Mouse (Mus musculus): ENCODE data around the gene Bcl2l2. TPM values are rescaled to one million over a fixed set of nuclear protein-coding genes. Genes with fewer than 3 reads are reported as not detected.

The Bcl2l2 gene
- polyA plus RNA-seq, 1 experiment: 15.0 TPM

- Histone ChIP-seq H3K36me3 (replicated peaks; ENCODE audit: low read length) (no peaks in the 10 kb centered on the region), H3K9me3 (no peaks in the 10 kb centered on the region), H3K4me1 (peaks cover 46% of the 10 kb centered on the region), H3K4me3 (replicated peaks) (no peak within 1 kb of the TSS), H3K27me3 (replicated peaks) (peaks cover 75% of the 10 kb centered on the region)
- TF ChIP-seq FLI1 (IDR thresholded peaks at IDR 0.05; ENCODE audit: low read length): no peak
- no peak for TF ChIP-seq GATA1 (IDR thresholded peaks at IDR 0.05; ENCODE audit: borderline replicate concordance, low read length)
These were observed 49.5 kb downstream of the Bcl2l2 start, which contains the start of gene Il25 for GRCm38 (mm10) chr14:54932645-54933150. Gene Il25 (plus strand): TSS chr14:54932695.

DNA sequence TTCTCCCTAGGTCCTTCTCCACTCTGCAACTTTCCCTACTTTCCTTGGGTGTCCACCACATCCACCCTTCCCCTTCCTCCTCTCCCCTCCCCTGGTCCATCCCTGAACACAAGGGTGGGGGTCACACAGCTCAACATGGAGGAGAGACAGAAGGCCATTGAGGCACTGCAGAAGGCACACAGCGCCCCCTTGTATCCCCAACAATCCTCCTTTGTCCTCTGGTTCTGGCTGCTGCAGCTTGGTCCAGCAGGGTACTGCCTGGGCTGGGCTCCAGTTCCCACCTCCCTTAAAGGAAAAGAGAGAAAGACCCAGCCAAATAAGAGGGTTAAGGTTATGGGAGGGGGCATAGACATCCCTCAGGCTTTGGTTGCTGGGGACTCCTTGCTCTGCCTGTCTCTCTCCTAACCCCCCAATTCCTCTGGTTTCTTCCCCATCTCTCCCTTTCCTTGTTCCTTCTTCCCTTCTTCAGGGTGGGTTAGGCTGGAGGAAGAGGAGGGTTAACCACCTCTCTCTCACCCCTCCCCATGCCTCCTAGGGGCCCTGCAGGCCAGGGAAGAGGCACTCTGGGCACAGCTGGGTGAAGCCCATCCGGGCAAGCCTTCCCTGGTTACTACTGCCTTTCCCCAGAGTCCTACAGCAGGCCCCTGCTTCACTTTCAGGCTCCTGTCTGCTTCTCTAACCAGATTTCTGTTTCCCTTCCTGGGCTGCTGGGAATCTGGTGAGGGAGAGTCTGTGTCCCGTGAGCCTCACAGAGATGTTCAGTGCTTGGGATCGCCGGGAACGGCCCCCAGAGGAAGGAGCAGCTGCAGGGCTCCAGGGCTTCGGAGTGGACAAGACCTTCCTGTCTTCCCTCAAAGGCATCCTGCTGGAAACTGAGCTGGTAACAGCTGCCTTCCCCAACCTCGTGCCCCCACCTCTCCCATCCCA, 53.0 kb downstream of the Bcl2l2 start, which contains the start of gene Cmtm5:
Gene Cmtm5 (plus strand): TSS at position 358 of the 927 bp plus-strand sequence.
- Histone ChIP-seq H3K4me3 (replicated peaks) (no peak within 1 kb of the TSS), H3K4me1 (peaks cover 30% of the 10 kb centered on the region), H3K9me3 (no peaks in the 10 kb centered on the region), H3K36me3 (replicated peaks; ENCODE audit: low read length) (no peaks in the 10 kb centered on the region), H3K27me3 (replicated peaks) (peaks cover 82% of the 10 kb centered on the region)
- TF ChIP-seq GATA1 (IDR thresholded peaks at IDR 0.05; ENCODE audit: borderline replicate concordance, low read length) (no peak), FLI1 (IDR thresholded peaks at IDR 0.05; ENCODE audit: low read length) (no peak)

DNA sequence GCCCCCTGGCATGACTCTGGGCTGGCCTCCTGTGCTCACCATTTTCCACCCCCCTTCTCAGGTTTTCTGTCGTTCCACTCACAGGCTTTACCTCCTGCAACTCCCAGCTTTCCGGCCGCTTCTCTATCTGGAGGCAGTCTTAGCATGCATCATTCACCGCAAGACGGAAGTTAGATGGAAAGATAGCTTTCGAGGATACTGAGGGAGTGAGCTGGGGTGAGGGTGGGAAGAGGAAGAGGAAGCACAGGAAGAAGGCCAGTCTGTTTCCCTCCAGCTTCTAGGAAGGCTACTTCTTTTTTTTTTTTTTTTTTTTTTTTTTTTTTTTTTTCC, 53.6 kb downstream of the Bcl2l2 start:
- no peaks in the 10 kb centered on the region for H3K36me3 ChIP-seq (replicated peaks; ENCODE audit: low read length)
- no peaks in the 10 kb centered on the region for H3K9me3 ChIP-seq
- peaks cover 82% of the 10 kb centered on the region for H3K27me3 ChIP-seq (replicated peaks)
- H3K4me3 ChIP-seq (replicated peaks): no peak overlapping the region
- H3K4me1 ChIP-seq: peaks cover 30% of the 10 kb centered on the region
- TF ChIP-seq GATA1 (IDR thresholded peaks at IDR 0.05; ENCODE audit: borderline replicate concordance, low read length): no peak
- TF ChIP-seq FLI1 (IDR thresholded peaks at IDR 0.05; ENCODE audit: low read length): no peak

DNA sequence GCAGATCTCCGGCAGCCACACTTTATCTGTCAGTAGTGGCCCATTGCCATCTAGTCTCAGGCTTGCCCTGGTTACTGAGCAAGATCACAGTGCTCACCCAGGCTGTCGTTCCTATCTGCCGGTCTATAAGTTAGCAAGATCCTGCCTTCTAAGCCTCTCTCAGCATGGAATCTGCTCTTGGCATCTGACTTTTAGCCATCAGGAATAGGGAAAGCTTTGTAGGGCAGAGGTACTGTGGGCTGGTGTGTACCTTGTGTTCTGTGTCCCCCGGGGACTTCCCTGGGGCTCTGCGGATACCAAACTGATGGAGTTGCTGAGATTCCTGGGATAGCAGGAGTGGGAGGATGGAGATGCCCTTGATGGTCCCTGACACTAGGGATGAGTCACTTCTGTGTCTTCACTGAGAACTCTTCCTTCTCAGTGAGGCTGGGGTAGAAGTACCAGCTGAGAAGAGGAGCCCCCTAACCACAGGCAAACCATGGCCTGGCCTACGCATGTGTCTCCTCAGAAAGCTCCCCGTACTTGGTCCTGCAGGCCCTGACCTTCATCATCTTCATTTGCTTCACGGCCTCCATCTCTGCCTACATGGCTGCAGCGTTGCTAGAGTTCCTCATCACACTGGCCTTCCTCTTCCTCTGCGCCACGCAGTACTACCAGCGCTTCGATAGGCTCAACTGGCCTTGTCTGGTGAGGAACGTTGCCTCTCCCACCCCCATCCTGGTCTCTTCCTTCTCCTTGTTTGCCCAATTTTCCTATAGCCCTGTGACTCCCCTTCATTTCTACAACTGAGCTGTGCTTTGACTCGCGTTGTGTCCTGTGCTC, 54.4 kb downstream of the Bcl2l2 start:
- H3K36me3 ChIP-seq (replicated peaks; ENCODE audit: low read length): no peaks in the 10 kb centered on the region
- H3K9me3 ChIP-seq: no peaks in the 10 kb centered on the region
- peaks cover 29% of the 10 kb centered on the region for H3K4me1 ChIP-seq
- peaks cover 82% of the 10 kb centered on the region for H3K27me3 ChIP-seq (replicated peaks)
- TF ChIP-seq GATA1 (IDR thresholded peaks at IDR 0.05; ENCODE audit: borderline replicate concordance, low read length) (no peak), FLI1 (IDR thresholded peaks at IDR 0.05; ENCODE audit: low read length) (no peak)
- H3K4me3 ChIP-seq (replicated peaks): no peak overlapping the region

Other genes starting within 250 kb of the Bcl2l2 start
- gene Gm17606, start 242.4 kb upstream of the Bcl2l2 start, polyA plus RNA-seq (2012; ENCODE audit: insufficient read depth, low replicate concordance): not detected in 2 replicates
- 2.7 and 5.5 TPM in 2 replicates for gene Cdh24, start 242.0 kb upstream of the Bcl2l2 start, polyA plus RNA-seq (2012; ENCODE audit: insufficient read depth, low replicate concordance)
- 28.9 and 131 TPM in 2 replicates for gene 1700123O20Rik, start 197.2 kb upstream of the Bcl2l2 start, polyA plus RNA-seq (2012; ENCODE audit: insufficient read depth, low replicate concordance)
- 85.2 and 218 TPM in 2 replicates for gene Acin1, start 196.4 kb upstream of the Bcl2l2 start, polyA plus RNA-seq (2012; ENCODE audit: insufficient read depth, low replicate concordance)
- gene Gm29776, start 184.5 kb upstream of the Bcl2l2 start, polyA plus RNA-seq (2012; ENCODE audit: insufficient read depth, low replicate concordance): not detected in 2 replicates
- 17.3 TPM in 1 of 2 replicates, not detected in the other for gene Cebpe, start 171.2 kb upstream of the Bcl2l2 start, polyA plus RNA-seq (2012; ENCODE audit: insufficient read depth, low replicate concordance)
- 4.4 and 13.9 TPM in 2 replicates for gene Slc7a8, start 101.4 kb upstream of the Bcl2l2 start, polyA plus RNA-seq (2012; ENCODE audit: insufficient read depth, low replicate concordance)
- not detected in 2 replicates for gene Rnf212b, start 69.2 kb upstream of the Bcl2l2 start, polyA plus RNA-seq (2012; ENCODE audit: insufficient read depth, low replicate concordance)
- 1.6 and 2.1 TPM in 2 replicates for gene Homez, start 12.4 kb upstream of the Bcl2l2 start, polyA plus RNA-seq (2012; ENCODE audit: insufficient read depth, low replicate concordance)
- gene Ppp1r3e, start 5.8 kb upstream of the Bcl2l2 start, polyA plus RNA-seq (2012; ENCODE audit: insufficient read depth, low replicate concordance): 1.7 and 2.8 TPM in 2 replicates
- 1.6 TPM in 1 of 2 replicates, not detected in the other for gene Gm20521, start 64 bp downstream of the Bcl2l2 start, polyA plus RNA-seq (2012; ENCODE audit: insufficient read depth, low replicate concordance)
- 94.8 and 258 TPM in 2 replicates for gene Pabpn1, start 9.1 kb downstream of the Bcl2l2 start, polyA plus RNA-seq (2012; ENCODE audit: insufficient read depth, low replicate concordance)
- 0.93 and 1.1 TPM in 2 replicates for gene Slc22a17, start 29.8 kb downstream of the Bcl2l2 start, polyA plus RNA-seq (2012; ENCODE audit: insufficient read depth, low replicate concordance)
- not detected in 2 replicates for gene Efs, start 42.7 kb downstream of the Bcl2l2 start, polyA plus RNA-seq (2012; ENCODE audit: insufficient read depth, low replicate concordance)
- gene Il25, start 49.3 kb downstream of the Bcl2l2 start, polyA plus RNA-seq (2012; ENCODE audit: insufficient read depth, low replicate concordance): not detected in 2 replicates
- not detected in 2 replicates for gene Cmtm5, start 52.9 kb downstream of the Bcl2l2 start, polyA plus RNA-seq (2012; ENCODE audit: insufficient read depth, low replicate concordance)
- not detected in 2 replicates for gene Myh6, start 83.5 kb downstream of the Bcl2l2 start, polyA plus RNA-seq (2012; ENCODE audit: insufficient read depth, low replicate concordance)
- gene Gm17428, start 93.6 kb downstream of the Bcl2l2 start, polyA plus RNA-seq (2012; ENCODE audit: insufficient read depth, low replicate concordance): not detected in 2 replicates
- not detected in 2 replicates for gene Myh7, start 111.2 kb downstream of the Bcl2l2 start, polyA plus RNA-seq (2012; ENCODE audit: insufficient read depth, low replicate concordance)
- gene Ngdn, start 132.1 kb downstream of the Bcl2l2 start, polyA plus RNA-seq (2012; ENCODE audit: insufficient read depth, low replicate concordance): 6.0 and 37.4 TPM in 2 replicates
- 10.0 and 16.4 TPM in 2 replicates for gene Zfhx2, start 208.9 kb downstream of the Bcl2l2 start, polyA plus RNA-seq (2012; ENCODE audit: insufficient read depth, low replicate concordance)
- 2.4 and 2.9 TPM in 2 replicates for gene Thtpa, start 211.4 kb downstream of the Bcl2l2 start, polyA plus RNA-seq (2012; ENCODE audit: insufficient read depth, low replicate concordance)
- gene Ap1g2, start 223.2 kb downstream of the Bcl2l2 start, polyA plus RNA-seq (2012; ENCODE audit: insufficient read depth, low replicate concordance): 8.5 and 13.4 TPM in 2 replicates
- gene Jph4, start 233.6 kb downstream of the Bcl2l2 start, polyA plus RNA-seq (2012; ENCODE audit: insufficient read depth, low replicate concordance): 0.21 and 1.4 TPM in 2 replicates